Mouse (Mus musculus) brain, embryonic 14.5 days (tissue): Measurements from ENCODE around the gene Thop1.

Source experiments
- CTCF ChIP-seq: fragments of 200-500 bp; IDR thresholded peaks from 2 replicates; pipeline ENCODE4 v1.5.1; 2012; ENCODE audit warnings: inconsistent platforms, mild to moderate bottlenecking, moderate library complexity, borderline replicate concordance; ENCODE audit not compliant: insufficient read depth, insufficient read length; ENCODE audit errors: extremely low read depth
- POLR2A ChIP-seq: fragments of 200-500 bp; IDR thresholded peaks from 2 replicates; pipeline ENCODE4 v1.6.1; 2012; ENCODE audit warnings: mild to moderate bottlenecking, inconsistent platforms, borderline replicate concordance; ENCODE audit not compliant: poor library complexity, insufficient read depth, insufficient read length, severe bottlenecking; ENCODE audit errors: extremely low read depth

DNA sequence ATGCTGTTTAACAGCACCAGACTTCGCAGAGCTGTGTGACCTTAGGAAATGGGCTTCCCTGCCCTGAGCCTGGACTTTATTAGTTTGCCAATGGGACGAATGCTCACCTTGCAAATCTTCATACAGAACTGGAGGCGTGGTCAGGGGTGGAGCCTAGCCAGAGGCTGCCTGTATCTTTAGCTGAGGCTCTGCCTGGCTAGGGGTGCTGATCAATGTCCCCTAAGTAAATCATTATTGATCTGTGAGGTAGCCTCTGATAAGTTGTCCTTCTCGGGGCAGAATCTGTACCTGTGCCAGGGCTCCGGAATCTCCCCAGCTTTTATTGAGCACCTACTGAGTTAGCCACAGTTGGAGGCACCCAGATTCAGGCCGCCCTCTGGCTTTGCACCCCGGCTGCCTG is 20.8 kb downstream of the Thop1 start:
- no peak for TF ChIP-seq CTCF
- TF ChIP-seq POLR2A: no peak
